Mouse (Mus musculus): Measurements from ENCODE around the gene Tub.

DNA sequence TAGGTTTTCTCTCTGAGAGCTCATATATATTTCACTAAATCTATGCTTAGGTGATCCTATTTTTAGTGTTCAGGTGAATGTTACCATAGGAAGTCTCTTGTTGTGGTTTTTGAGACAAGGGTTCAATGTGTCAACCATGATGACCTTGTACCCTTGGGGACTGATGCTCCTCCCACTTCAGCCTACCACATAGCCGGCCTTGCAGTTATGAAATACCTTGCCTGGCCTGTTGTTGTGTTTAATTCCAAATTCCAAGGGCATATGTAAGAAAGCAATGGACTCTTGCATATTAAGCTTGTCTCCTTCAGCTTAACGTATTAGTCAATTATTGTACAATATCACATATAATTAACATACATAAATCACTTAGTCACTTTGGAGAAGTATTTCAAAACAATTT, 46.2 kb upstream of the Tub start:
- TF ChIP-seq ZNF384 (IDR thresholded peaks at IDR 0.05; ENCODE audit: low read depth, low read length) (no peak), CHD2 (IDR thresholded peaks at IDR 0.05; ENCODE audit: low read depth, low read length) (no peak), ZC3H11A (IDR thresholded peaks at IDR 0.05; ENCODE audit: borderline replicate concordance, low read depth, low read length) (no peak), MAFK (IDR thresholded peaks at IDR 0.05; ENCODE audit: insufficient read depth, low read depth, low read length) (no peak)

Data from ES-E14 (cell line).